Mouse (Mus musculus) erythroblast, adult 5-6 weeks (primary cell): Measurements from ENCODE around the gene Smurf1. TPM values are rescaled to one million over a fixed set of nuclear protein-coding genes. Genes with fewer than 3 reads are reported as not detected.

Source experiments
- ATAC-seq: replicated peaks from 2 replicates; pipeline ENCODE4 v1.8.0; 2016; ENCODE audit warnings: moderate number of reproducible peaks, mild to moderate bottlenecking, moderate TSS enrichment, inconsistent platforms; ENCODE audit not compliant: poor library complexity, low FRiP score, severe bottlenecking
- total RNA-seq, 2 experiments: library from RNA; stranded (forward) in 1 of 2; stranded (reverse) in 1 of 2; fragments of 150-400 nt in 1 of 2; fragments of 200-764, 138-1000 nt in 1 of 2; gene quantifications; 2 replicates each; pipeline versions ENCODE4 v1.2.3 to v1.2.4; 2015 to 2017; ENCODE audit warnings: low replicate concordance in 2 of 2

Smurf1 gene
- total RNA-seq, 2 experiments from 2014 or later: 1.1 to 1.5 TPM

DNA sequence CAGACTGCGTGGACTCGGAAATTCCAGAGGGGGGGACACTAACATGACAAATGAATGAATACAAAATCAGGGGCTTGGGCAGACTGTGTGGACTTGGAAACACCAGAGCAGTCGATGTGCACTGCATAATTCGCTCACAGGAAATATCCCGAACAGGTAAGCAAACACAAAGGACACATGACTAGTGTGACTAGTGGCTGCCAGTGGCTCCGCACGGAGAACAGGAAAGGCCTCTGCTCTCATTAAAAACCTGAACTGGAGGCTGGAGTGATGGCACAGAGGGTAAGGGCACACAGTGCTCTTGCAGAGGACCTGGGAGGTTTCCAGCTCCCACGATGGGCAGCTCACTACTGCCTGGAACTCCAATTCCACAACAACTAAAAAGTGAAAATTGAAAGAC, 47.4 kb downstream of the Smurf1 start:
- ATAC-seq: no peak

DNA sequence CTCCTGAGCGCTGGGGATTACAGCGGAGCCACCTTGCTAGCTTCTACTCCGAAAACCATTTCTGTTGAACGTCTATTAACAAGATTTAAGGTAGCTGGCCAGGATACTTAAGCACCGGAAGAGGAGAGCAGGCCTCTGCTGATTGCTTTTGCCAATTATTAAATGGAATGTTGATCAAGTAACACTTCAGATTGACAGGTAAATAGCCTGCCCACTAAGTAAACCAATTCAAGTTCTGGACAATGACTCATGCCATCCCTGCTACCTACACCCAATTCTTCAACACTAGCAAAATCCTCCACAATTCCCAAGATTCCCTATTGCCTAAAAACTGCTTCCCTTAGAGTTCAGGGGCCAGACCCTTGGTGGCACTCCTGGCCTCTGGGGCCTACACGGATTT, 48.5 kb downstream of the Smurf1 start:
- no peak for ATAC-seq

DNA sequence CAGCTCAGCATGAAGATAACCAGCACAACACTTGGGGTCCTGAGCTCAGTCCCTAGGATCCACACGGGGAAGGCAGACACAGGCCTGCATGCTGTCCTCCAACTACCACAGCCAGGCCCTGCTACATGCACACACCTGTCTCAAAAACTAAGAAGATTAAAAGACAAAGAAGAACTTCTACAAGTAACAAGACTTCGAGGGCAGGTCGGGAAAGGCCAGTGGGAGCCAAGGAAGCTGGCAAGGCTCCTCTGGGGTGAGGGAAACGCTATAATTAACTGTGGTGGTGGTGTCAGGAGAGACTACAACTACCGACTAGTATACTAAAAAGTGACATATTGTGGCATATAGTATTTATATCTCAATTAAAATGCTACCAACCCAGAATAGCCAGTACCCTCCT, 49.8 kb downstream of the Smurf1 start:
- ATAC-seq: no peak

DNA sequence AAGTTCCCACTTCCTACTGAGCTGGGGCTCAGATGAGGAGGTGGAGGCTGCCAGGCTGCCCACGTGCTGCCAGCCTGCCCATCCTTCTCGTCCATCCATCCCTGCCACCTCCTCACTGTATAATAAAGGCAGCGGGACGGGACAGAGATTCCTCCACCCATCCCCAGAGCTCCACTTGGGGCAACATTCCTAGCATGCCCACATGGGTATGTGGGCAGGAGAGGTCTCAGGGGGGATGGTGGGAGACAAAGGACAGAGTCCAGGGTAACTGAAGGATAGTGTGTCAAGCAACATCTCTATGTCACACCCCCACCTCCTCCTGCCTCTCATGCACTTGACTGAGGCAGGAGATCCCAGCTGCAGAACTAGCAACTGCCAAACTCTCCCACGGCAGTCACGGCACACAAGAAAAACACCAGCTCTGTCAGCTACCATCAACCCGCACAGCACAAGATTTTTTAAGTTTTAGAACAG, 51.2 kb downstream of the Smurf1 start:
- no peak for ATAC-seq

DNA sequence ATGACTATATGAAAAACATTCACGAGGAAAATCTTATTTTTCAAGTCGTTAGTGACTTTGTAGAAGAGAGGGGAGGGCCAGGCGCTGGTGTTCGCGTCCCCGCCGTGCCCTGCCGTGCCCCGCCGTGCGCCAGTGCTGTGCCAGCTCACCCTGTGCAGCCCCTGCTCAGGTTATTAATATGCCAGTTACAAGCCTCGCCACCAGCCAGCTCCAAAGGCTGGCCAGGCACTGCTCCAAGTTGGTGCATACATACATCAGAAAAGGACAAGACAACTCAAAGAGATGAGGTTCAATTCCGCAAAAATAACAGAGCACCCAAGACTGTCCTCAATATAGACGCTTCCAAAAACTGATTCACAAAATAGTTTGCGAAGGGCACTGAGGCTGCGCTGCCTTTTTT, 51.7 kb downstream of the Smurf1 start:
- no peak for ATAC-seq

DNA sequence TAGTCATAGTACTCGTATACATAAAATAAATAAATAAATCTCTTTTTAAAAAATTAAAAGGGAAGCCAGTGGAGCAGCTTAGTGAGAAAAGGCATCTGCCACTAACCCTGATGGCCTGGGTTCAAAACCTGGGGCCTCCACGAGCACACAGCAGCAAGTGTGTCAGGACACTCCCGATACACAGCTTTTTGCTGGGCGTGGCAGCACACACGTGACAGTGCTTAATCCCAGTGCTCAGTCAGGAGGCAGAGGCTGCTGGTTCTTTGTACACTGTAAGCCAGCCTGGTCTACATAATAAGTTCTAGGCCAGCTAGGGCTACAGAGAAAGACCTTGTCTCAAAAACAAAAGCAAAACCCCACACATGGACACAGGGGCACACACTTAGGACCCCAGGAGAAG, 52.3 kb downstream of the Smurf1 start:
- ATAC-seq: no peak

- no peak for ATAC-seq
These were observed 52.9 kb downstream of the Smurf1 start for GRCm38 (mm10) chr5:144912519-144913310.

GRCm38 (mm10) chr5:144909521-144909920, 56.1 kb downstream of the Smurf1 start:
- no peak for ATAC-seq

- no peak for ATAC-seq
These were observed 58.1 kb downstream of the Smurf1 start for GRCm38 (mm10) chr5:144907591-144907990.

- ATAC-seq: no peak
These were observed 61.1 kb downstream of the Smurf1 start for GRCm38 (mm10) chr5:144904356-144905134.

GRCm38 (mm10) chr5:144901791-144902190, 63.9 kb downstream of the Smurf1 start:
- no peak for ATAC-seq

DNA sequence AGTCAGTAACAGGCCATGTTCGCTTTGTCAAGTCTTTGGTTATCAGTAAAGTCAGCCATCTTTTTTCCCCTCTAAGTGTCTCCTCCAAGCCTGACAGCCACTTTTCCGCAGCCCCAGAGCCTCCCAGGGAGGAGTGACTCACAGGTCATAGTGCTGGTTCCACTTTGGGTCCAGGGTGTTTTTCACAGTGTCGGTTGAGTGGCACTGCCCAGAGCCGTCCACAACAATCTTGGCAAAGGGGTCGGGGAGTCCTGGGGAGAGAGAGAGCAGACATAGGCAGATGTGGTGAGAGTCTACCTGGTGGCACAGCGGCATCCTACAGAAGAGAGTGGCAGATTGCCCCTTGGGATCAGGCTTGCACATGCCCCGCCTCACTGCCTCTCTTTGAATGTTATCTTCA, 64.6 kb downstream of the Smurf1 start:
- no peak for ATAC-seq

DNA sequence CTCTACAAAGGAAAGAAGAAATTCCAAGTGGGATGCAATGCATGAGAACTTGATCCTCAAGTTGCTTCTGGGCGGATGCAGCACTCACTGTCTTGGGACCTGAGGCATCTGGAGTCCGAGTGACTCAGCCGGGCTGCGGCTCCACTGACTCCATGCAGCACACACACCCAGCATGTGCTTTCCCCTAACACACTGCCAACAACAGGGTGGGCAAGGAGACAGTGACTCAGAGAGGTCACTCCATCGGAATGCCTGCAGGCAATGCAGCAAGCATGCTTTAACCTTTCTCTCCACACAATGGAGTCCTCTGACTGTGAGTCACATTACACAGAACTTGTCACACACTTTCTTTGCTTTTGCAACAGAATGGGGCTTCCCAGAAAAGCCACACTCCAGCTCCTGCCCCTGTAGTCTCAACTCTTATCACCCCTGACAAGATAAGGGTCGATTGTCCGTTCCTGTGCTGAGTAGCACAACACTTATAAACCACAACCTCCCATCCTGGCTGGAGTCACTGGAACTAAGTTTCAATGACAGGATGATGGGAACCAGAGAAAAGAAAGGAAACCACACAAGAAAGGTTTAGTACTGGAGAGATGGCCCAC, 67.1 kb downstream of the Smurf1 start:
- no peak for ATAC-seq

- no peak for ATAC-seq
These were observed 67.8 kb downstream of the Smurf1 start for GRCm38 (mm10) chr5:144897881-144898280.

DNA sequence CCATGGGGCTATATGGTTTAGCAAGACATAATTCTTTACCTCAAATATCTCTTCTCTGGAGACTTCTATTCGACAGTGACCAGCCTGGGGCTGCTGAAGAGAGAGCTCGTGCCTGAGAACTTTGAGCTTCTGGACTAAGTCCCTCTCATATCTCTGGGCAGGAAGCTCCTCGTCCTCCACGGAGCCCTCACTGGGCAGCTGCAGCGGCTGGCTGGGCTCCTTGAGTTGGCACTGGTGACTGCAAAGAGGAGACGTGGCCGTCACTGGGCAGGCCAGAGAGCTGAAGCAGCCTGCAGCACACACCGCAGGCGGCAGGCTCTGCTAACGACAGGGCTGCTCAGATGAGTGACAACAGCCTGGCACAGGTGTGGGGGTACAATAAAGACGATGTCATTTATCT, 74.4 kb downstream of the Smurf1 start:
- ATAC-seq: no peak

- no peak for ATAC-seq
These were observed 79.5 kb downstream of the Smurf1 start for GRCm38 (mm10) chr5:144885968-144886650.

GRCm38 (mm10) chr5:144884629-144885217, 80.9 kb downstream of the Smurf1 start:
- ATAC-seq: no peak

DNA sequence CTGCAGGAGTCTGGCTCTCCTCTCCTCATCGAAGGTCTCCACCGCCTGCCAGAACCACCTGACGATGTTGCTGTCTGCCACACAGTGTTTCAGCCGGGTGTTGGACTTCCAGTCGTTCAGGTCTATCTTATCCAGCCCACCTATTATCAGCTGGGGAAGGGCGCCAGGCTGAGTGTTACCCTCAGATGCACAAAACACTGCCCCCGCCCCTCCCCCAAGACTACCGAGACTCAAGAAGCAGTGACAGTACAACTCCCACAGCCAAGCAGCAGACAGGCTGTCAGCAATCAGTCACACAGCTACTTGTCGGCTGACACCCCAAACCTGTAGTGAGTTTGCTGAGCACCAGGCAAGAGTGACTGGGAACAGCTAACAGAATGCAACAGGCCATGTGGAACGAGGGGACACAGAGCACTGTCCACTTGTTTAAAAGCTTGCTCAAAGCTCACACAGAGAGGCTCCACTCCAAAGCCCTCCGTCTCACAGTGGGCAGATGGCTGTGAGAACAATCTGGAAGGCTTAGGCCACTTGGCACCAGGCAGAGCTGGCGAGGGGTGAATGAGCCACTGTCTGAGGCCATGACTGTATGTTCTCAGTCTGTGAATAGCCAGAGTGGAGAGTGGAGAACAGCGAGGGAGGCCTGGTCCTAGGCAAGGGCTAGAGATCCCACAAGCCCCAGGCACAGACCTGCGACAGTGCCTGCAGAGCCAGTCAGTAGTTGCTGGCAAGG, 83.8 kb downstream of the Smurf1 start:
- no peak for ATAC-seq

DNA sequence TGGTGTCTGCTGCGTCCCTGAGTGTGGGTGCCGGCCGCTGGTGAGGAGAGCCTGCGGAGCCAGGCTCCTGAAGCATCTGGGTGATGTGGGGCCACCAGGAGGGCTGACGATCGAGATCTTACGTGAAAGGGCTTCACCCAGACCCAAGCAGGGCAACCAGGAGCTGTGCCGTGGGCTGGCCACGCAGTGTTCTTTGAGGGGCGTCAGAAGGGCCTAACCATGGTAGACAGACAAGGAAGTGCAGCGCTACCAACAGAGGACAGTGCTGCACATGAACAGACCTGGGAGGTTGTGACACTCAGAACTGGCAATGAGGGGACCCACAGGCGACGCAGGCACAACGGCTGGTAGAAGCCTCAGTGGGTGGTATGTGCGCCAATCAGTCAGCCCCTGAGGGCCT, 88.6 kb downstream of the Smurf1 start:
- no peak for ATAC-seq
